Mouse (Mus musculus): Measurements from ENCODE around the gene Gramd1b. TPM values are rescaled to one million over a fixed set of nuclear protein-coding genes. Genes with fewer than 3 reads are reported as not detected.

The Gramd1b gene
- polyA plus RNA-seq, 1 experiment from 2014 or later, result 2.2 TPM

GRCm38 (mm10) chr9:40337131-40337820 is 193.9 kb downstream of the Gramd1b start:
- no peaks in the 10 kb centered on the region for H3K36me3 ChIP-seq (ENCODE audit: insufficient read depth, low read length)
- H3K9me3 ChIP-seq (ENCODE audit: low read length), result no peaks in the 10 kb centered on the region
- no peak overlapping the region for H3K4me3 ChIP-seq (ENCODE audit: low read depth, low read length)
- no peaks in the 10 kb centered on the region for H3K4me1 ChIP-seq (ENCODE audit: insufficient read depth, low read depth, low read length)
- no peak for ATAC-seq
- no peaks in the 10 kb centered on the region for H3K27me3 ChIP-seq (replicated peaks; ENCODE audit: insufficient read depth, low read length)
- DNase-seq (ENCODE audit: low spot score), result no peak
- H3K27ac ChIP-seq (ENCODE audit: low read length), result no peak overlapping the region
- WGBS, result 61% methylated on average over 4 of the region's 4 CpGs
- H3K9ac ChIP-seq (replicated peaks; ENCODE audit: low read depth), result no peak overlapping the region
- H3K4me2 ChIP-seq (replicated peaks; ENCODE audit: low read depth, low read length), result no peak overlapping the region
- no peak for TF ChIP-seq CTCF (IDR thresholded peaks at IDR 0.05)
- no peak for TF ChIP-seq EP300 (IDR thresholded peaks at IDR 0.05)

GRCm38 (mm10) chr9:40336701-40337100 is 194.5 kb downstream of the Gramd1b start:
- Histone ChIP-seq H3K4me2 (replicated peaks; ENCODE audit: low read depth, low read length) (no peak overlapping the region), H3K4me3 (ENCODE audit: low read depth, low read length) (no peak overlapping the region), H3K9me3 (ENCODE audit: low read length) (no peaks in the 10 kb centered on the region), H3K27ac (ENCODE audit: low read length) (no peak overlapping the region), H3K36me3 (ENCODE audit: insufficient read depth, low read length) (no peaks in the 10 kb centered on the region), H3K9ac (replicated peaks; ENCODE audit: low read depth) (no peak overlapping the region), H3K4me1 (ENCODE audit: insufficient read depth, low read depth, low read length) (no peaks in the 10 kb centered on the region), H3K27me3 (replicated peaks; ENCODE audit: insufficient read depth, low read length) (no peaks in the 10 kb centered on the region)
- 42% methylated on average over 5 of the region's 5 CpGs for WGBS
- no peak for DNase-seq (ENCODE audit: low spot score)
- TF ChIP-seq EP300 (IDR thresholded peaks at IDR 0.05), result no peak
- peak; percentile 38; the same call in 1 of the 2 replicates for ATAC-seq

- DNase-seq (ENCODE audit: low spot score) (no peak), ATAC-seq (no peak)
- TF ChIP-seq EP300 (IDR thresholded peaks at IDR 0.05) (no peak), CTCF (IDR thresholded peaks at IDR 0.05) (no peak)
- no peaks in the 10 kb centered on the region for H3K4me1 ChIP-seq (ENCODE audit: insufficient read depth, low read depth, low read length)
- no peak overlapping the region for H3K4me3 ChIP-seq (ENCODE audit: low read depth, low read length)
- no peaks in the 10 kb centered on the region for H3K36me3 ChIP-seq (ENCODE audit: insufficient read depth, low read length)
- no peak overlapping the region for H3K27ac ChIP-seq (ENCODE audit: low read length)
- no peaks in the 10 kb centered on the region for H3K9me3 ChIP-seq (ENCODE audit: low read length)
- no peaks in the 10 kb centered on the region for H3K27me3 ChIP-seq (replicated peaks; ENCODE audit: insufficient read depth, low read length)
- no peak overlapping the region for H3K4me2 ChIP-seq (replicated peaks; ENCODE audit: low read depth, low read length)
- no peak overlapping the region for H3K9ac ChIP-seq (replicated peaks; ENCODE audit: low read depth)
- WGBS, result 74% methylated on average over 2 of the region's 2 CpGs
Measured at GRCm38 (mm10) chr9:40334617-40335016, 196.6 kb downstream of the Gramd1b start.

GRCm38 (mm10) chr9:40333649-40334396 is 197.4 kb downstream of the Gramd1b start:
- peak; percentile 55 for DNase-seq (ENCODE audit: low spot score)
- TF ChIP-seq CTCF (IDR thresholded peaks at IDR 0.05) (peak; percentile 94), EP300 (IDR thresholded peaks at IDR 0.05) (no peak)
- WGBS, result 56% methylated on average over 9 of the region's 9 CpGs

GRCm38 (mm10) chr9:40332731-40333648 is 198.2 kb downstream of the Gramd1b start:
- H3K4me2 ChIP-seq (replicated peaks; ENCODE audit: low read depth, low read length), result no peak overlapping the region
- WGBS, result 69% methylated on average over 31 of the region's 31 CpGs
- no peaks in the 10 kb centered on the region for H3K4me1 ChIP-seq (ENCODE audit: insufficient read depth, low read depth, low read length)
- no peaks in the 10 kb centered on the region for H3K36me3 ChIP-seq (ENCODE audit: insufficient read depth, low read length)
- H3K27ac ChIP-seq (ENCODE audit: low read length), result no peak overlapping the region
- ATAC-seq (no peak), DNase-seq (ENCODE audit: low spot score) (no peak)
- no peak overlapping the region for H3K9ac ChIP-seq (replicated peaks; ENCODE audit: low read depth)
- H3K27me3 ChIP-seq (replicated peaks; ENCODE audit: insufficient read depth, low read length), result no peaks in the 10 kb centered on the region
- no peak for TF ChIP-seq CTCF (IDR thresholded peaks at IDR 0.05)
- no peak for TF ChIP-seq EP300 (IDR thresholded peaks at IDR 0.05)
- H3K9me3 ChIP-seq (ENCODE audit: low read length), result no peaks in the 10 kb centered on the region
- no peak overlapping the region for H3K4me3 ChIP-seq (ENCODE audit: low read depth, low read length)

More at GRCm38 (mm10) chr9:40333649-40334396, 197.4 kb downstream of the Gramd1b start:
- Histone ChIP-seq H3K4me2 (replicated peaks; ENCODE audit: low read depth, low read length) (no peak overlapping the region), H3K4me1 (ENCODE audit: insufficient read depth, low read depth, low read length) (no peaks in the 10 kb centered on the region), H3K27ac (ENCODE audit: low read length) (no peak overlapping the region), H3K9ac (replicated peaks; ENCODE audit: low read depth) (no peak overlapping the region), H3K9me3 (ENCODE audit: low read length) (no peaks in the 10 kb centered on the region), H3K27me3 (replicated peaks; ENCODE audit: insufficient read depth, low read length) (no peaks in the 10 kb centered on the region), H3K36me3 (ENCODE audit: insufficient read depth, low read length) (no peaks in the 10 kb centered on the region), H3K4me3 (ENCODE audit: low read depth, low read length) (no peak overlapping the region)
- no peak for ATAC-seq

- H3K27me3 ChIP-seq (replicated peaks; ENCODE audit: insufficient read depth, low read length), result no peaks in the 10 kb centered on the region
- H3K4me1 ChIP-seq (ENCODE audit: insufficient read depth, low read depth, low read length), result no peaks in the 10 kb centered on the region
- no peak overlapping the region for H3K4me3 ChIP-seq (ENCODE audit: low read depth, low read length)
- H3K27ac ChIP-seq (ENCODE audit: low read length), result no peak overlapping the region
- no peaks in the 10 kb centered on the region for H3K9me3 ChIP-seq (ENCODE audit: low read length)
- DNase-seq (ENCODE audit: low spot score), result no peak
- no peak overlapping the region for H3K4me2 ChIP-seq (replicated peaks; ENCODE audit: low read depth, low read length)
- no peak for ATAC-seq
- no peaks in the 10 kb centered on the region for H3K36me3 ChIP-seq (ENCODE audit: insufficient read depth, low read length)
- WGBS, result 77% methylated on average over 4 of the region's 4 CpGs
- TF ChIP-seq CTCF (IDR thresholded peaks at IDR 0.05), result no peak
- no peak for TF ChIP-seq EP300 (IDR thresholded peaks at IDR 0.05)
- H3K9ac ChIP-seq (replicated peaks; ENCODE audit: low read depth), result no peak overlapping the region
Measured at GRCm38 (mm10) chr9:40332326-40332725, 198.9 kb downstream of the Gramd1b start.
